In genomic region chr11:3330991-3331750, GRCm38 (mm10) we compare ENCODE assay signal across 8 mouse cellular contexts. TPM values are rescaled to one million over a fixed set of nuclear protein-coding genes. Genes with fewer than 3 reads are reported as not detected.
DNase-seq lines count a peak whose midpoint lies in the region; ATAC-seq and TF ChIP-seq lines count a peak whose summit lies in the region.

No protein-coding gene starts in this region.

- no peak for TF ChIP-seq EP300 in lung, postnatal 0 days (IDR thresholded peaks at IDR 0.05)

- peak overlapping the region; percentile 76 for H3K4me2 ChIP-seq in lung, postnatal 0 days (replicated peaks; ENCODE audit: low read depth, low read length)
- H3K4me2 ChIP-seq in midbrain, embryonic 12.5 days (replicated peaks), result peak overlapping the region; percentile 98

- peak overlapping the region; percentile 45 for H3K4me3 ChIP-seq in lung, postnatal 0 days (ENCODE audit: low read depth, low read length)
- peak overlapping the region; percentile 74 for H3K4me3 ChIP-seq in cortical plate, adult 2 months (ENCODE audit: insufficient read depth, low read length)
- H3K4me3 ChIP-seq in hindbrain, embryonic 10.5 days, result peak overlapping the region; percentile 58
- peak overlapping the region; percentile 54 for H3K4me3 ChIP-seq in midbrain, embryonic 12.5 days

- H3K27ac ChIP-seq in lung, postnatal 0 days (ENCODE audit: low read length), result peak overlapping the region; percentile 90
- H3K27ac ChIP-seq in cortical plate, adult 2 months (ENCODE audit: insufficient read depth, low read length), result peak overlapping the region; percentile 97
- peak overlapping the region; percentile 85 for H3K27ac ChIP-seq in hindbrain, embryonic 10.5 days
- peak overlapping the region; percentile 46 for H3K27ac ChIP-seq in midbrain, embryonic 12.5 days (replicated peaks)

- no peak for ATAC-seq in lung, postnatal 0 days
- ATAC-seq in midbrain, embryonic 12.5 days (ENCODE audit: low FRiP score, low read depth), result no peak
- ATAC-seq in activated CD4-positive, CD25-positive, alpha-beta regulatory T cell, adult 4 months, result no peak

- TF ChIP-seq POLR2A in cortical plate, adult 2 months (IDR thresholded peaks at IDR 0.05; ENCODE audit: extremely low read depth, insufficient read depth, low read length), result no peak

- peaks cover 18% of the 10 kb centered on the region; the same call in 1 of the 2 replicates for H3K4me1 ChIP-seq in lung, postnatal 0 days (ENCODE audit: insufficient read depth, low read depth, low read length)
- peaks cover 7% of the 10 kb centered on the region; the same call in 1 of the 2 replicates for H3K4me1 ChIP-seq in cortical plate, adult 2 months (ENCODE audit: control insufficient read depth, insufficient read depth, low read length)
- peaks cover 48% of the 10 kb centered on the region for H3K4me1 ChIP-seq in hindbrain, embryonic 10.5 days (replicated peaks)
- H3K4me1 ChIP-seq in midbrain, embryonic 12.5 days, result peaks cover 21% of the 10 kb centered on the region

- peak; percentile 56 for DNase-seq in lung, postnatal 0 days (ENCODE audit: low spot score)
- no peak for DNase-seq in lung, postnatal 4 days
- DNase-seq in hindbrain, embryonic 10.5 days (ENCODE audit: low spot score), result no peak
- no peak for DNase-seq in adrenal gland, postnatal 4 days (ENCODE audit: low spot score in 2 of 2)
- no peak for DNase-seq in adrenal gland, adult 8-10 months

- 6% methylated on average over 14 of the region's 14 CpGs for WGBS in lung, postnatal 0 days
- WGBS in hindbrain, embryonic 10.5 days, result 3% methylated on average over 14 of the region's 14 CpGs
- WGBS in midbrain, embryonic 12.5 days, result 2% methylated on average over 14 of the region's 14 CpGs

- H3K36me3 ChIP-seq in lung, postnatal 0 days (ENCODE audit: insufficient read depth, low read length), result no peaks in the 10 kb centered on the region
- no peaks in the 10 kb centered on the region for H3K36me3 ChIP-seq in hindbrain, embryonic 10.5 days
- H3K36me3 ChIP-seq in midbrain, embryonic 12.5 days, result no peaks in the 10 kb centered on the region

- peak overlapping the region; percentile 55; the same call in 1 of the 2 replicates for H3K9ac ChIP-seq in lung, postnatal 0 days (replicated peaks; ENCODE audit: low read depth)
- H3K9ac ChIP-seq in midbrain, embryonic 12.5 days (replicated peaks), result peak overlapping the region; percentile 68

- no peaks in the 10 kb centered on the region for H3K27me3 ChIP-seq in lung, postnatal 0 days (replicated peaks; ENCODE audit: insufficient read depth, low read length)
- 0 out of 2 replicates have a peak, but pooled peaks cover 12% of the 10 kb centered on the region for H3K27me3 ChIP-seq in hindbrain, embryonic 10.5 days (ENCODE audit: insufficient read depth, poor library complexity, severe bottlenecking)
- peaks cover 11% of the 10 kb centered on the region; the same call in 1 of the 2 replicates for H3K27me3 ChIP-seq in midbrain, embryonic 12.5 days

- H3K9me3 ChIP-seq in lung, postnatal 0 days (ENCODE audit: low read length), result no peaks in the 10 kb centered on the region
- H3K9me3 ChIP-seq in hindbrain, embryonic 10.5 days, result no peaks in the 10 kb centered on the region
- no peaks in the 10 kb centered on the region for H3K9me3 ChIP-seq in midbrain, embryonic 12.5 days

- no peak for TF ChIP-seq CTCF in lung, postnatal 0 days (IDR thresholded peaks at IDR 0.05)
- no peak for TF ChIP-seq CTCF in cortical plate, adult 2 months (IDR thresholded peaks at IDR 0.05; ENCODE audit: extremely low read depth, insufficient read depth, low read length)

RNA-seq across cellular contexts. Expression of gene Pik3ip1, which starts 1.0 kb away (rescaled TPM):
- polyA plus RNA-seq in lung, postnatal 0 days (2015; fragmentation: Nextera tagmentation; extraction: Ambion mirVana), result 22.7 and 25.5 TPM in 2 replicates
- 41.3 and 42.6 TPM in 2 replicates for polyA plus RNA-seq in cortical plate, adult 2 months (2012; rRNA removed)
- polyA plus RNA-seq in hindbrain, embryonic 10.5 days (2016; fragmentation: Nextera tagmentation; extraction: Ambion mirVana), result 9.3 and 9.4 TPM in 2 replicates
- 17.3 TPM in 2 replicates for polyA plus RNA-seq in midbrain, embryonic 12.5 days (2016; fragmentation: Nextera tagmentation; extraction: Ambion mirVana)
- 10 to 100 TPM; 32.9 to 53.5 TPM for polyA plus RNA-seq in activated CD4-positive, CD25-positive, alpha-beta regulatory T cell, adult 4 months (2017; shearing (Covaris generic))
- 10 to 100 TPM; 31.9 to 32.2 TPM for total RNA-seq in adrenal gland, postnatal 4 days (2021)
- total RNA-seq in adrenal gland, adult 8-10 months (2022), result 10 to 100 TPM; 17.2 to 28.2 (median 25.1) TPM

RNA-seq across cellular contexts. Expression of gene Patz1, which starts 42.5 kb away (rescaled TPM):
- 22.9 and 23.2 TPM in 2 replicates for polyA plus RNA-seq in lung, postnatal 0 days (2015; fragmentation: Nextera tagmentation; extraction: Ambion mirVana)
- polyA plus RNA-seq in cortical plate, adult 2 months (2012; rRNA removed), result 29.0 and 30.1 TPM in 2 replicates
- polyA plus RNA-seq in hindbrain, embryonic 10.5 days (2016; fragmentation: Nextera tagmentation; extraction: Ambion mirVana), result 106 and 116 TPM in 2 replicates
- polyA plus RNA-seq in midbrain, embryonic 12.5 days (2016; fragmentation: Nextera tagmentation; extraction: Ambion mirVana), result 140 and 154 TPM in 2 replicates
- 10 to 100 TPM; 13.3 to 15.6 TPM for polyA plus RNA-seq in activated CD4-positive, CD25-positive, alpha-beta regulatory T cell, adult 4 months (2017; shearing (Covaris generic))
- total RNA-seq in adrenal gland, postnatal 4 days (2021), result 10 to 100 TPM; 67.7 to 72.5 TPM
- 10 to 100 TPM; 31.9 to 47.9 (median 40.5) TPM for total RNA-seq in adrenal gland, adult 8-10 months (2022)

Comparison
In these comparisons a context has a peak if more than half of its experiments do, and no peak if none do; other contexts are left out.
1. H3K27ac ChIP-seq: peak in every context shown above with its lines; median percentile 97 in cortical plate, adult 2 months; 90 in lung, postnatal 0 days; 85 in hindbrain, embryonic 10.5 days; 46 in midbrain, embryonic 12.5 days.